Mouse (Mus musculus) heart, adult 2 months (tissue): ENCODE data around the gene Rapgef5. TPM values are rescaled to one million over a fixed set of nuclear protein-coding genes. Genes with fewer than 3 reads are reported as not detected.

Experiments used
- DNase-seq, 2 experiments: peaks; one replicate each; pipeline ENCODE4 v3.0.0; 2021
- H3K27ac ChIP-seq: fragments of 200-600 bp; 2 replicates; pipeline ENCODE4 v1.8.1; 2022
- H3K27me3 ChIP-seq: fragments of 200-500 bp; 2 replicates; pipeline ENCODE4 v1.6.1; 2012; ENCODE audit warnings: mild to moderate bottlenecking, low read length, inconsistent platforms, mixed read lengths; ENCODE audit not compliant: control insufficient read depth, insufficient read depth
- H3K36me3 ChIP-seq: fragments of 200-500 bp; 2 replicates; pipeline ENCODE4 v1.6.1; 2012; ENCODE audit warnings: low read length, inconsistent platforms; ENCODE audit not compliant: control insufficient read depth, insufficient read depth
- H3K4me1 ChIP-seq: fragments of 200-500 bp; 2 replicates; pipeline ENCODE4 v1.6.1; 2011; ENCODE audit warnings: low read length; ENCODE audit not compliant: control insufficient read depth, insufficient read depth
- H3K4me3 ChIP-seq: fragments of 200-600 bp; 2 replicates; pipeline ENCODE4 v1.8.1; 2022
- H3K79me2 ChIP-seq: fragments of 200-500 bp; replicated peaks from 2 replicates; pipeline ENCODE4 v1.6.1; 2012; ENCODE audit warnings: mild to moderate bottlenecking, inconsistent platforms, low read length, moderate library complexity, mixed read lengths; ENCODE audit not compliant: control insufficient read depth, insufficient read depth
- H3K9ac ChIP-seq: fragments of 200-500 bp; 2 replicates; pipeline ENCODE4 v1.6.1; 2012; ENCODE audit warnings: low read depth, mild to moderate bottlenecking, control low read depth, inconsistent platforms, low read length, mixed read lengths
- CTCF ChIP-seq: fragments of 200-600 bp; IDR thresholded peaks from 2 replicates; pipeline ENCODE4 v1.8.1; 2022; ENCODE audit warnings: antibody characterized with exemption, mild to moderate bottlenecking, moderate library complexity
- EP300 ChIP-seq: fragments of 200-500 bp; IDR thresholded peaks from 2 replicates; pipeline ENCODE4 v1.6.1; 2011; ENCODE audit warnings: low read depth, low read length, control low read depth; ENCODE audit not compliant: insufficient read depth
- POLR2A ChIP-seq: fragments of 200-500 bp; IDR thresholded peaks from 2 replicates; pipeline ENCODE4 v1.6.1; 2011; ENCODE audit warnings: mild to moderate bottlenecking, low read depth, low read length, control low read depth; ENCODE audit not compliant: insufficient read depth
- WGBS: fragments of 180-500 bp; shearing (Covaris S2); methylation state at CpG from one replicate; pipeline ENCODE4 v1.1.7; 2018; 5-methylcytosine and 5-hydroxymethylcytosine counted together
- intact Hi-C: fragments of 180-260 bp; cut with DNase I; formaldehyde crosslinking; loops from one replicate; pipeline ENCODE4 v1.15.1; 2025
- polyA plus RNA-seq: library from polyadenylated mRNA; depleted of rRNA; stranded (reverse); fragments of >200 nt; gene quantifications from 2 replicates; pipeline ENCODE4 v1.2.3, GENCODE M21; 2012
- total RNA-seq, 2 experiments: library from RNA; stranded (reverse); gene quantifications; 2 replicates each; pipeline ENCODE4 v1.2.3; 2021

Gene Rapgef5
- total and polyA plus RNA-seq, 3 experiments = 11.4 to 33.0 (median 29.9) TPM

DNA sequence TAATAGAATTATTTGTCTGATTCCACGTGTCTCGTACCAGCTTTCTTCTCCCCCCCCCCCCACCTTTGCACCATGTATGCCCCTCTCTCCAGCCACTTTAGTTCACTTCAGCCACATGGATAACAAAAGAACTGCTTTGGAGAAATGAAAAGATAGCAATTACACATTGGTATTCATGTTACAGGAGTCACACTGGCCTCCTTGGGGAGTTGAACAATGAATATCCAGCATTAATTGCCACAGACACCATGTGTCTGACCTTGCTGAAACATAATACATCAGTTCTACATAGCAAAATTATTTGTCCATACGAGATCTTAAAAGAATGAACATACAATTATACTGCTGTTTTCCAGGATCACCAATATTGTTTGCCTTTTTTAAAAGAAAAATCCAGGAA is 170.5 kb downstream of the Rapgef5 start:
- Histone ChIP-seq H3K4me3 (no peak overlapping the region), H3K27me3 (no peaks in the 10 kb centered on the region), H3K79me2 (no peaks in the 10 kb centered on the region), H3K9ac (no peak overlapping the region), H3K36me3 (peaks cover 2% of the 10 kb centered on the region), H3K27ac (no peak overlapping the region), H3K4me1 (peaks cover 4% of the 10 kb centered on the region)
- TF ChIP-seq EP300 (no peak), CTCF (no peak), POLR2A (no peak)
- no peak for DNase-seq
- intact Hi-C loops = loop anchor here (5.0 kb wide), 1 partner anchor 64 kb away; no protein-coding TSS in a partner anchor
- 74% methylated on average over 3 of the region's 3 CpGs for WGBS

DNA sequence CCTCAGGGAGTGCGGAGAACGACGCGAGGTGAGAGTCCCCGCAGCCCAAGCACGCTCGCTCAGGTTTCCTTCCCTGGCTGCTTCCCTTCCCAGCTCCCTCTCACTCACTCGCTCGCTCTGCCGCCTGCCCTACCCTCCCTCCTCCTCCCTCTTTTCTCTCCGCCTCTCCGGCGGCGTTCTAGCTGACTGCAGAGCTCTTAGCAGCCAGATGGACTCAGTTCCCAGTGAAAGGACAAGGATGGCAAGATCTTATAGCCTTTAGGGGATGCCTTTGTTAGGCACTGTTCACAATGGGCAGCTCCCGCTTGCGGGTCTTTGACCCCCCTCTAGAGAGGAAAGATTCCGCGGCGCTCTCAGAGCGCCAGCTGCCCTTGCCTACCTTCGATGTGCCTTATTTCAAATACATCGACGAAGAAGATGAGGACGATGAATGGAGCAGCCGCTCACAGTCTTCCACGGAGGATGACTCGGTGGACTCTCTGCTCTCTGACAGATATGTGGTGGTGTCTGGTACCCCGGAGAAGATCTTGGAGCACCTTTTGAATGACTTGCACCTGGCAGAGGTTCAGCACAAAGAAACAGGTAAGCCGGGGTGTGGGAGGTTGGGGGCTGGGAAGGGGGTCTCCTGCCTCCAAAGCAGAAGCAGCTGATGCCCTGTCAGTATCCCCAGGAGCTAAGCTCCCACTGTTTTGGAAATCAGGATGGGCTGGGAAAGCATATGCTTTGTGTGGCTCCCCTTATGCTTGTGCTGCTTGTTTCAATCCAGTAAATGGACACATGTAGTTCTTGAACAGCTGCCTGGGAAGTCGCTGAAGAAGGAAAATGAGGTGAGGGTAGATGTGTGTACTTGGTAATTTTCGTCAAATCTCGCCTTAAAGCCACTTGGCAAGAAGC is 172.6 kb downstream of the Rapgef5 start:
- H3K9ac ChIP-seq = no peak overlapping the region
- intact Hi-C loops = loop anchor here (2.0 to 5.0 kb wide), 2 partner anchors 14 to 67 kb away; no protein-coding TSS in a partner anchor
- 45% methylated on average over 32 of the region's 32 CpGs for WGBS
- H3K27ac ChIP-seq = no peak overlapping the region; the same call in 1 of the 2 replicates
- no peaks in the 10 kb centered on the region for H3K4me1 ChIP-seq
- no peaks in the 10 kb centered on the region for H3K79me2 ChIP-seq
- H3K4me3 ChIP-seq = 0 out of 2 replicates have a peak overlapping the region, but pooled peaks have one; percentile 20
- H3K36me3 ChIP-seq = peaks cover 2% of the 10 kb centered on the region
- no peak for DNase-seq
- no peaks in the 10 kb centered on the region for H3K27me3 ChIP-seq
- TF ChIP-seq POLR2A (no peak), EP300 (no peak), CTCF (no peak)

DNA sequence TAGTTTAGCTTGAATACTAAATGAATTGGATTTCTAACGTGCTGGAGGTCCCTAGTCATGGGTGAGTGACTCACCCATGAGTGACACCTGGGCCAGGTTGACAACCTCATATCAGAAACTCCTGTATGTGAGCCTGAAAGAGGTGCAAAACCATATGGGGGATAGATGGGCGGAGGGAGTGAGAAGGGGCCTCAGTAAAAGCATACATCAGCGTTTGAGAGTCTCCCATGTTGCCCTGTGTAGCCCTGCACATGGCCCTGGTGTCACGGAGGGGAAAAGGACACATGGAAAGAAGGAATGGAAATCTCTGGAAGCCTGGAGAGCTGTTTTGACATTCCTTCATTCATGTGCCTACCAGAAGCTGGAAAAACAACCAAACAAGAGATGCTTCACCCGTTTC is 175.1 kb downstream of the Rapgef5 start:
- 68% methylated on average over 5 of the region's 5 CpGs for WGBS

DNA sequence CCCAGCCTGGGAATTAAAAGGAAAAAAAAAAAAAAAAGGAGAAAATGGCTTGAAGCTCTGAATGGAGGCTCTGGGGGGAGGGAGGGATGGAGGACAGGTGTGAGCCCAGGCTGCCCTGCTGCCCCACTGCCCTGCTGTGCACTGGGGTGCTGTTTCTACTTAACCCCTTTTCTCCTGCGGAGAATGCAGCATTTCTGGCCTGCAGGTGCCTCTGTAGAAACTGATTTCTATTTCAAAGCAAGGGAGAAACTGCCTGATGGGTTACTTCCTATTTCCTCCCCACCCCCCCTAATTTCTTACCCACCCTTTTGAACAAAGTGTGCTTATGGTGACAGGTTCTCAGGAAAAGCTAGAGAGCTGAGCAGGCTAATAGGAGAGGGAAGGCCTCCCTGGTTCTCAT is 176.5 kb downstream of the Rapgef5 start:
- Histone ChIP-seq H3K4me1 (no peaks in the 10 kb centered on the region; the same call in 1 of the 2 replicates), H3K36me3 (peaks cover 2% of the 10 kb centered on the region), H3K27me3 (no peaks in the 10 kb centered on the region), H3K79me2 (no peaks in the 10 kb centered on the region), H3K9ac (no peak overlapping the region), H3K4me3 (no peak overlapping the region), H3K27ac (no peak overlapping the region)
- no peak for DNase-seq
- intact Hi-C loops = no loop called here
- TF ChIP-seq CTCF = no peak
- no peak for TF ChIP-seq EP300
- TF ChIP-seq POLR2A = no peak
- WGBS = 80% methylated on average over 1 of the region's 1 CpGs

More for the DNA sequence above, 175.1 kb downstream of the Rapgef5 start:
- H3K27me3 ChIP-seq = no peaks in the 10 kb centered on the region
- TF ChIP-seq POLR2A = no peak
- no peak overlapping the region; the same call in 1 of the 2 replicates for H3K27ac ChIP-seq
- no peak for DNase-seq
- no peaks in the 10 kb centered on the region for H3K79me2 ChIP-seq
- intact Hi-C loops = no loop called here
- H3K36me3 ChIP-seq = peaks cover 2% of the 10 kb centered on the region
- H3K4me3 ChIP-seq = no peak overlapping the region
- no peak overlapping the region for H3K9ac ChIP-seq
- no peaks in the 10 kb centered on the region; the same call in 1 of the 2 replicates for H3K4me1 ChIP-seq

DNA sequence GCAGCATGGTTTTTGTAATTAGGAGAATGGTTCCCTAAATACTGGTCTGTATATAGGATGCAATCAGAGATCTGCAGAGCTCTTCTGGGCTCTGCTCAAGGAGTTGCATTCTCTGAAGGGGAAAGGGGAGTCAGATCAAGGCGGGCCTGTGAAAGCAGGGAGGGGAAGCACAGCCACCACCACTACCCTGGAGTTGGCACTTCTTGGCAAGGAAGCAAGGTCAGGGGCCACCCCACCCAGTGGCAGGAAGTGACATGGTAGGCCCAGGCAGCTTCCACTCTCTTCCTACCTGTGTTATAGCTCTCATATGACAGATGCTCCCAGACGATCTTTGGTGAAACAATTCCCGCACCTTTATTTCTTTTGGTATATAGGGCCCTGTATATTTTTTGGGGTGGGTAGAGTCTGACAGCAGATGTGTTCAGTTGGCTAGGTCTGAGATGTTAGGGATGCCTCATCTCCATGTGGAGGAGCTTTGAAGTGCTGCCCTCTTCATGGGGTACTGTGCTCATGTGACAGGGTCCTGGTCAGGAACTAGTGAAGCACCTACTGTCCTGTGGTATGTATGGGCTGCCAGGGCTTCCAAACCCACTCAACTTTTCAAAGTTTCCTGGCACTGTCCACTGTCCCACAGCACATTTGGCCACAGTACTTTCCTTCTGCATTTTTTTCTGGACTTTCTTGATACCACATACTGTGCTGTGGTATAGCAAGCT is 183.8 kb downstream of the Rapgef5 start:
- H3K27me3 ChIP-seq = no peaks in the 10 kb centered on the region
- WGBS = 66% methylated on average over 3 of the region's 3 CpGs
- no peak overlapping the region for H3K9ac ChIP-seq
- H3K79me2 ChIP-seq = no peaks in the 10 kb centered on the region
- H3K36me3 ChIP-seq = peaks cover 5% of the 10 kb centered on the region
- no peak for DNase-seq
- H3K4me1 ChIP-seq = no peaks in the 10 kb centered on the region; the same call in 1 of the 2 replicates
- H3K27ac ChIP-seq = no peak overlapping the region; the same call in 1 of the 2 replicates
- no peak for TF ChIP-seq CTCF
- no peak for TF ChIP-seq EP300
- TF ChIP-seq POLR2A = no peak
- intact Hi-C loops = loop anchor here (5.0 kb wide), 1 partner anchor 43 kb away; no protein-coding TSS in a partner anchor
- H3K4me3 ChIP-seq = no peak overlapping the region

DNA sequence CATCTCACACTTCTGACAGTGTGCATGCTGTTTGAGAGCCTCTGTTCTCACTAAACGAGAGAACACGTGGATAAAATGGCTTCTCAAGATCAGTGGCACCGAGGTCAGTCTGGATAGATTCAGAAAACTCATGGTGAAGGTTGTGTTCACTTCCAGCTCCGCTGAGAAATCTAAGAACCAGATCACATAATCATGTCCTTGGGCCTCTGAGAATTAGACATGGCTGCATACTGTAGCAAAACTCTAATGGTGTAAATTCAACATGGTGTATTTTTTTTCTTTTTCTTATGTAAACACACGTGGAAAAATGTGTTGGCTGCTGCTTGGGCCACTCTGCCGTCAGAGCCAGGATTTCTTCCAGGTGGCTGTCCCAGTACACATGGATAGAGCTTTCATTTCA is 184.6 kb downstream of the Rapgef5 start:
- DNase-seq = no peak
- intact Hi-C loops = no loop called here
- H3K27me3 ChIP-seq = no peaks in the 10 kb centered on the region
- no peaks in the 10 kb centered on the region for H3K79me2 ChIP-seq
- H3K4me3 ChIP-seq = no peak overlapping the region
- TF ChIP-seq EP300 = no peak
- TF ChIP-seq POLR2A = no peak
- TF ChIP-seq CTCF = no peak
- 76% methylated on average over 6 of the region's 6 CpGs for WGBS
- peaks cover 5% of the 10 kb centered on the region for H3K36me3 ChIP-seq
- H3K9ac ChIP-seq = no peak overlapping the region
- H3K4me1 ChIP-seq = no peaks in the 10 kb centered on the region
- no peak overlapping the region for H3K27ac ChIP-seq
